Mouse (Mus musculus) heart, adult 2 months (tissue): ENCODE data around the gene Luzp1.

Source experiments
- CTCF ChIP-seq: fragments of 200-600 bp; IDR thresholded peaks from 2 replicates; pipeline ENCODE4 v1.8.1; 2022; ENCODE audit warnings: antibody characterized with exemption, mild to moderate bottlenecking, moderate library complexity
- EP300 ChIP-seq: fragments of 200-500 bp; IDR thresholded peaks from 2 replicates; pipeline ENCODE4 v1.6.1; 2011; ENCODE audit warnings: low read depth, low read length, control low read depth; ENCODE audit not compliant: insufficient read depth
- POLR2A ChIP-seq: fragments of 200-500 bp; IDR thresholded peaks from 2 replicates; pipeline ENCODE4 v1.6.1; 2011; ENCODE audit warnings: mild to moderate bottlenecking, low read depth, low read length, control low read depth; ENCODE audit not compliant: insufficient read depth

DNA sequence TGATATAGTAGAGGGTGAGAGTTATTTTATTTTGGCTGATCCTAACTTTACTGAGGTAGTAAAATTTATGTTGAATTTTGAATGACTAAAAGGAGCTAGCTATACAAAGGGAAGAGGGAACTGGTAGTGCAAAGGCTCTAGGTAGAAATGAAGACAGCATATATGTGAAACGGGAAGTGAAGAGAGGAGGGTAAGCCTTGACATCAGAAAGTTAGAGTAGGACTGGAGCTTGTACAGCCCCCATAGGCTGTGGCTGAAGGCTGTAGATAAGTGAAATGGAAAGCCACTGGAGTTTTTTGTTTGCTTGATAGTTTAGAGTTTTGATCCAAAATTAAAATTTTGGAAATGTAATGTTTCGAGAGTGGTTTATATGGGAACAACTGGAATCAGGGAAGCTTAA lies 49.0 kb downstream of the Luzp1 start:
- TF ChIP-seq CTCF: no peak
- TF ChIP-seq POLR2A: no peak
- no peak for TF ChIP-seq EP300
